Mouse (Mus musculus) heart, embryonic 16.5 days (tissue): ENCODE results near the gene Ehd4. TPM values are rescaled to one million over a fixed set of nuclear protein-coding genes. Genes with fewer than 3 reads are reported as not detected.
A peak's percentile ranks its signal among the peaks of the same experiment; 100 is the strongest.

Experiments
- ATAC-seq: fragments of 200-750 bp; cut with Nextera tagmentation; replicated peaks from 2 replicates; pipeline ENCODE4 v1.8.0; 2017; ENCODE audit warnings: moderate number of reproducible peaks; ENCODE audit not compliant: insufficient read depth, low FRiP score; ENCODE audit errors: extremely low read depth
- H3K27ac ChIP-seq: fragments of 300-500 bp; sonication (generic); 2 replicates; pipeline ENCODE4 v1.5.1; 2014; ENCODE audit warnings: mild to moderate bottlenecking, low read length, control low read depth, moderate library complexity
- H3K27me3 ChIP-seq: fragments of 300-500 bp; sonication (generic); 2 replicates; pipeline ENCODE4 v1.6.1; 2014; ENCODE audit warnings: low read length, mixed read lengths; ENCODE audit not compliant: control insufficient read depth, insufficient read depth
- H3K36me3 ChIP-seq: fragments of 300-500 bp; sonication (generic); 2 replicates; pipeline ENCODE4 v1.6.1; 2014; ENCODE audit not compliant: control insufficient read depth, insufficient read depth
- H3K4me1 ChIP-seq: fragments of 300-500 bp; sonication (generic); 2 replicates; pipeline ENCODE4 v1.6.1; 2014; ENCODE audit warnings: low read length, mixed read lengths; ENCODE audit not compliant: control insufficient read depth, insufficient read depth
- H3K4me2 ChIP-seq: fragments of 300-500 bp; sonication (generic); 2 replicates; pipeline ENCODE4 v1.6.1; 2014; ENCODE audit warnings: low read depth, mild to moderate bottlenecking, control low read depth, low read length
- H3K4me3 ChIP-seq: fragments of 300-500 bp; sonication (generic); 2 replicates; pipeline ENCODE4 v1.5.1; 2014; ENCODE audit warnings: mild to moderate bottlenecking, control low read depth, low read length
- H3K9ac ChIP-seq: fragments of 300-500 bp; sonication (generic); 2 replicates; pipeline ENCODE4 v1.6.1; 2014; ENCODE audit warnings: low read length, control low read depth
- H3K9me3 ChIP-seq: fragments of 300-500 bp; sonication (generic); replicated peaks from 2 replicates; pipeline ENCODE4 v1.6.1; 2016; ENCODE audit warnings: low read length; ENCODE audit not compliant: control insufficient read depth
- WGBS: fragments of 180-500 bp; shearing (Covaris S2); extraction: QIAGEN DNeasy Blood & Tissue Kit; methylation state at CpG from one replicate; pipeline ENCODE4 v1.1.7; 2014; 5-methylcytosine and 5-hydroxymethylcytosine counted together
- polyA plus RNA-seq: library from polyadenylated mRNA; unstranded; fragments of >200 nt; fragmentation: Nextera tagmentation; extraction: Ambion mirVana; gene quantifications from 2 replicates; pipeline ENCODE4 v1.2.1, GENCODE M21; 2015

Gene Ehd4
- polyA plus RNA-seq, 1 experiment from 2014 or later: 163 TPM

DNA sequence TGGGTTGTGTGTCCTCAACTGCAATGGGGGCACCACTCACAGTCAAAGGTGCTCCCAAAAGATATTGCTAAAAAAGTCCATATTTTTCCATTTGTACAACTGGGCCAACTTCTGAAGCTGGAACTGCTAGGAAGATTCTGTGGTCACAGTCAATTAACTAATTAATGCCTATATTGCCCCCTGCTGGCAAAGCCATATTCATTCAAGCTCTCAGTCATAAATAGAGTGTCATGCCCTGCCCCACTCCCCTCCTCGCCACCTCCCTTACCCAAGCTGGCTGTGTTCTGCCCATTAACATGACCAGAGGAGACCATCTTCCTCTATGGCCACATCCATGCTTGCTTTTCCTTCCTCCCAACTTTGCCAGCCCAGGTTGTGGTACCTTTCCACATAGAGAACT is 16.3 kb upstream of the Ehd4 start:
- Histone ChIP-seq H3K9ac (no peak overlapping the region), H3K36me3 (no peaks in the 10 kb centered on the region), H3K4me1 (no peaks in the 10 kb centered on the region; the same call in 1 of the 2 replicates), H3K9me3 (no peaks in the 10 kb centered on the region), H3K4me3 (no peak overlapping the region), H3K27me3 (no peaks in the 10 kb centered on the region), H3K27ac (no peak overlapping the region), H3K4me2 (no peak overlapping the region)
- ATAC-seq: no peak
- 24% methylated on average over 1 of the region's 1 CpGs for WGBS

DNA sequence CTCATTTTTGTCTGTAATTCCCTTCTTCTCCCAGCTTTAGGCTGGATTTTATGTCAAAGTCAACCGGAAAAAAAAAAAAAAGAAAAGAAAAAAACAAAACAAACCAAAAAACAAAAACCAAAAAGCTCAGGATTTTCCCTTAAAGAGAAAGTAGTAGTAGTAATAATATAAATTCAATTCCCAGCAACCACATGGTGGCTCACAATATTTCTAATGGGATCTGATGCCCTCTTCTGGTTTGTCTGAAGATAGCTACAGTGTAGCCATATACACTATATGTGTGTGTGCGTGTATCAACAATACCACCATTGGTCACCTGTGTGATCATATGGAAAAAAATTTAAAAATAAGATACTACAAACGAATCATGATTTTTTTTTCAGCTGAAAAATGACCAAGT is 15.0 kb upstream of the Ehd4 start:
- WGBS: 72% methylated on average over 3 of the region's 3 CpGs
- Histone ChIP-seq H3K27me3 (no peaks in the 10 kb centered on the region), H3K4me1 (no peaks in the 10 kb centered on the region; the same call in 1 of the 2 replicates), H3K27ac (no peak overlapping the region), H3K36me3 (no peaks in the 10 kb centered on the region), H3K4me3 (no peak overlapping the region), H3K9me3 (no peaks in the 10 kb centered on the region), H3K9ac (no peak overlapping the region), H3K4me2 (no peak overlapping the region)
- no peak for ATAC-seq

DNA sequence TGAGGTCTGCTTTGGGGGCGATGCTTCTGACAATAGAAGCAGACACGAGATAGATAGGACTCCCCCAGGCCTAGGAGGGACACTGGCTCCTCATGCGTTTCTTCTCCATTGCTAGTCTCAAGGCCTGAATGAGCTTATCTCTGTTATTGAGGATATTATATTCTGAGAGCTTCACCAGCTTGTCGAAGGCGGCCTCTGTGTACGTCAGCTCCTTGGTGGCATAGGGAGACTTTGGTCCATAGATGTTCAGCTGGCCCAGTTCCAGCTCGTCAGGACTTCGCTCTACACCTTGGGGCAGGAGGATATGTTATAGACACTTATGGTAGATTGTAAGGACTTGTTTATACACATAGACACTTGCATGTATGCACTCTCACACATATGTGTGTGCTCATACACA is 13.4 kb upstream of the Ehd4 start:
- Histone ChIP-seq H3K27ac (no peak overlapping the region), H3K4me2 (no peak overlapping the region), H3K9me3 (no peaks in the 10 kb centered on the region), H3K36me3 (no peaks in the 10 kb centered on the region), H3K27me3 (no peaks in the 10 kb centered on the region), H3K4me3 (no peak overlapping the region), H3K9ac (no peak overlapping the region), H3K4me1 (no peaks in the 10 kb centered on the region; the same call in 1 of the 2 replicates)
- no peak for ATAC-seq
- 87% methylated on average over 8 of the region's 8 CpGs for WGBS

DNA sequence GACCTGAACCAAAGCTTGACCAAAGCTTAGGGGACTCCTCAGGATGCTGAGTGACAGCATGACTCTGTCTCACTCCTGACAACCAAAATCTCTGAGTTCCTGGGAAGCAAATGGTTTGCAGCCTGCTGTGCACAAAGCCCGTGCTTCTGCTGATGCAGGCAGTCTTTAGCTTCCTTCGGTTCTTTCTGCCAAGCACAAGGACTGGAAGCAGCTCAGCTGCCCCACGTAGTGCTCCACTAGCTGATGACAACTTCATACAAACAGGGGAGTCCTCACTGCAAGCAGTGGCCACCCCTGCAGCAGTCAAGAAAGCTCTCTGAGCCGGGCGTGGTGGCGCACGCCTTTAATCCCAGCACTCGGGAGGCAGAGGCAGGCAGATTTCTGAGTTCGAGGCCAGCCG is 11.1 kb upstream of the Ehd4 start:
- Histone ChIP-seq H3K4me2 (no peak overlapping the region), H3K4me3 (no peak overlapping the region), H3K9ac (no peak overlapping the region), H3K27me3 (no peaks in the 10 kb centered on the region), H3K36me3 (no peaks in the 10 kb centered on the region), H3K27ac (no peak overlapping the region), H3K4me1 (no peaks in the 10 kb centered on the region; the same call in 1 of the 2 replicates), H3K9me3 (no peaks in the 10 kb centered on the region)
- 78% methylated on average over 10 of the region's 10 CpGs for WGBS
- ATAC-seq: no peak

DNA sequence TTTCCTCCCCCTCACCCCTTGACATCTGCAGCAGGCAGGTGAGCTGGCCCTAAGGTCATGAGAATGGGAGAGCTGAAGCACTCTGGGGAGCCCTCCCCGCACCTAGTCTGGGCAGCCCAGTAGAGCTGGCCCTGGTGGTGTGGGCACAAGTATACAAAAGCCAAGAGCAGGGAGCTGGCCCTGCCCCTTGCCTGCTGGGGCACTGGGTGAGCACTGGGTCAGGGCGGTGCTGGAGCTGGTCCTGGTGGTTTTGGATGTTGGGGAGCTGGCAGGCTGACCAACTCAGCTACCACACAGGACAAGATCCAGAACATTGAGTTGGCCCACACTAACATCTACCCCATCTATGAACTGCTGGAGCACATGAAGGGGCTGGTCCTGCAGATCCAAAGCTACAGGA is 5.0 kb upstream of the Ehd4 start:
- WGBS: 86% methylated on average over 2 of the region's 2 CpGs
- no peak overlapping the region for H3K27ac ChIP-seq

DNA sequence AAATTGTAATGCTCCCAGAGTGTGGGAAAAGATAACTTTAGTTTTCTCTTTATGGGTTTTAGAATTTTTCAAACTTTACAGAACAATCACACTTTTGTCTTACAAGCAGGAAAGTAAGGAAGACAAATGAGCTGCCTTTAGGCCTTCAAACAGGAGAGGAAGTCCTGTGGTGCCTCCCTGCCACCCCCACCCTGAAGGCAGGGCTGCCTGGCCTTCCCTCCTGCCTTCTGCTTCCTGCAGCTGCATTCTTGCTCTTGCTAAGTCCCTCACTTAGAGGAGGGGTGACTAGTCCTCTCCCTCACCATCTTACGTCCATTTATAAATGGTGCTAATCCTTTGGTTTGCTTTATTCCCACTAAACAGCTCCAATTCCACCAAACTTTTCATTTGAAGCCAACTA is 4.4 kb upstream of the Ehd4 start:
- Histone ChIP-seq H3K4me3 (no peak overlapping the region), H3K36me3 (no peaks in the 10 kb centered on the region), H3K9ac (no peak overlapping the region), H3K4me2 (no peak overlapping the region), H3K27ac (peak overlapping the region; percentile 7; the same call in 1 of the 2 replicates), H3K27me3 (no peaks in the 10 kb centered on the region), H3K4me1 (peaks cover 4% of the 10 kb centered on the region; the same call in 1 of the 2 replicates), H3K9me3 (peaks cover 3% of the 10 kb centered on the region; the same call in 1 of the 2 replicates)
- no peak for ATAC-seq
- WGBS: 22% methylated on average over 1 of the region's 1 CpGs

More for the DNA sequence above, 5.0 kb upstream of the Ehd4 start:
- no peak overlapping the region for H3K4me2 ChIP-seq
- no peak overlapping the region for H3K9ac ChIP-seq
- no peak for ATAC-seq
- H3K4me1 ChIP-seq: peaks cover 4% of the 10 kb centered on the region; the same call in 1 of the 2 replicates
- H3K9me3 ChIP-seq: peaks cover 3% of the 10 kb centered on the region; the same call in 1 of the 2 replicates
- no peaks in the 10 kb centered on the region for H3K27me3 ChIP-seq
- no peaks in the 10 kb centered on the region for H3K36me3 ChIP-seq
- no peak overlapping the region for H3K4me3 ChIP-seq

DNA sequence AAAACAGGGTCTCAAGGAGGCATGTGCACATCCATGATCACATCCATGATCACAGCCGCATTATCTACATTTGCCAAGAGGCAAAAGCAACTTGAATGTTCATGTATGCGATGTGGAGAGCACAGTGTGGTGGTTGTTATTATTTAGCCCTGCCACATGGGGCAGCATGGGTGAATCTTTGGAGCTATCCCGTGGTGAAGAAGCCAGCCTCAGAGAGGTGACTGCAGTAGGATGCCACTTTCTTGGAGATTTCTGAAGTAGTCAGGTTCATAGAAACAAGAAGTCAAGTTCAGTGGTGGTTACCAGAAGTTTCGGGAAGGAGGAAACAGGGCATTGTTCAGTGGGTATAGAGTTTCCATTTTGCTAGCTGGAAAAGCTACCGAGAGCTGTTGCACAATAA is 3.6 kb upstream of the Ehd4 start:
- H3K27ac ChIP-seq: no peak overlapping the region
- 56% methylated on average over 5 of the region's 5 CpGs for WGBS
- no peaks in the 10 kb centered on the region for H3K27me3 ChIP-seq
- H3K9me3 ChIP-seq: peaks cover 3% of the 10 kb centered on the region; the same call in 1 of the 2 replicates
- ATAC-seq: no peak
- H3K4me1 ChIP-seq: peaks cover 7% of the 10 kb centered on the region; the same call in 1 of the 2 replicates
- no peaks in the 10 kb centered on the region for H3K36me3 ChIP-seq
- no peak overlapping the region for H3K4me2 ChIP-seq
- H3K4me3 ChIP-seq: no peak overlapping the region
- H3K9ac ChIP-seq: no peak overlapping the region

DNA sequence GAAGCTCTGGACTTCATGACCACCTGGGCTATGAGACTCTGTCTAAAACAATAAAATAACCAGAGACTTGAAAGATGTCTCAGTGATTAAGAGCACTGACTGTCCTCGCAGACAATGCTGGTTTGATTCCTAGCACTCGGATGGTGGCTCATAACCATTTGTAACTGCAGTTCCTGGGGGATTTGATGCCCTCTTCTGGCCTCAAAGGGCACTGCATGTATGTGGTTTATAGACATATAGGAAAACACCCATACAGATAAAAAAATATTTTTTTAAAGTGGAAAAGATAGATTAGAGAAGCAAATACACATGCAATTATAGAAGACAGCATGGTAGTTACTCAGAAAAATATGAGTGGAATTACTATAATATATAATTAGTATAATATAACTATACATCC is 3.2 kb upstream of the Ehd4 start:
- no peak overlapping the region for H3K27ac ChIP-seq
- no peak for ATAC-seq
- no peaks in the 10 kb centered on the region for H3K36me3 ChIP-seq
- no peak overlapping the region for H3K9ac ChIP-seq
- no peaks in the 10 kb centered on the region for H3K27me3 ChIP-seq
- peaks cover 11% of the 10 kb centered on the region for H3K4me1 ChIP-seq
- H3K4me2 ChIP-seq: no peak overlapping the region
- H3K4me3 ChIP-seq: no peak overlapping the region
- WGBS: 83% methylated on average over 2 of the region's 2 CpGs
- peaks cover 3% of the 10 kb centered on the region; the same call in 1 of the 2 replicates for H3K9me3 ChIP-seq

DNA sequence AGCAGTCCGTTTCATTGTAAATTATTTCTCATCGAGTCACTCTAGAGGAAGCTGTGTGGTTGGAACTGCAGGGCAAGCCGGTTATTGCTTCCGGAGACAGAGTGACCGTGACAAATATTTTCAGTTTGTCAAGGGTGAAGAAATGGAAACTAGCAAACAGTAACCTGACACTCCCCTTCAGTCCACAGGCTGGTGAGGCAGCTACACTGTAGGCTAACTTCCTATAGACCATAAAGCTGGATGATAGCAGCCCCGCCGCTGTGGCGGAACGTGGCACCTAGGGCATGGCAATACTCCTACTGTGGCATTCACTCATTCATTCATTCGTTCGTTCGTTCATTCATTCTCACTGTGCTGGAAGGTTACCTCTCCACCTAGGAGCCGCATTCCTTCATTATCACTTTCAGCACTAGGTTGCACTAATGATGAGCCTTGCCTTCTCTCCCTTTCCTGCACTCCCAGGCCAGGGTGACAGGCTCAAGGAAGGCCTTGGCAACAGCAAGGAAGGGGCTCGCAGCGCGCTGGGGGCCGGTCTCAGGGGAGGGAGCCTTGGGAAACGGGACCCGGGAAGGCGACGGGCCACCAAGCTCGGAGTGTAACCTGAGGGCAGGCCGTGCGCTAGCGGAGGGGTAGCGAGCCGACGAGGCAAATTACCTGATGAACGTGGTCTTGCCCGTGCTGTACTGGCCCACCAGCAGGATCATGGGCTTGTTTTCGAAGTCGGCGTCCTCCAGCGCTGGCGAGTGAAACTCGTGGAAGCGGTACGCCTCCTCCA is 633 bp downstream of the Ehd4 start:
- peak overlapping the region; percentile 93 for H3K9ac ChIP-seq
- H3K36me3 ChIP-seq: peaks cover 8% of the 10 kb centered on the region; the same call in 1 of the 2 replicates
- peaks cover 25% of the 10 kb centered on the region for H3K4me1 ChIP-seq
- peak overlapping the region; percentile 90 for H3K4me2 ChIP-seq
- H3K9me3 ChIP-seq: peaks cover 3% of the 10 kb centered on the region; the same call in 1 of the 2 replicates
- H3K4me3 ChIP-seq: peak overlapping the region; percentile 88
- H3K27ac ChIP-seq: peak overlapping the region; percentile 88
- WGBS: 1% methylated on average over 38 of the region's 38 CpGs
- peak; percentile 31; the same call in 1 of the 2 replicates for ATAC-seq
- no peaks in the 10 kb centered on the region for H3K27me3 ChIP-seq
